Mouse (Mus musculus): ENCODE results near the gene Klhdc10.

- TF ChIP-seq SIN3A (IDR thresholded peaks at IDR 0.05; ENCODE audit: low read length) (no peak), NELFE (IDR thresholded peaks at IDR 0.05; ENCODE audit: low read depth, low read length) (no peak), ELF1 (IDR thresholded peaks at IDR 0.05; ENCODE audit: low read depth, low read length) (no peak), EP300 (IDR thresholded peaks at IDR 0.05; ENCODE audit: low read depth in 1 of 2, low read length in 2 of 2) (no peak), CTCF (IDR thresholded peaks at IDR 0.05 in 2 of 3, conservative IDR thresholded peaks at IDR 0.05 in 1 of 3; ENCODE audit: control insufficient read depth in 1 of 3, insufficient read depth in 1 of 3, low read depth in 2 of 3, low read length in 3 of 3, poor library complexity in 1 of 3, severe bottlenecking in 1 of 3) (no peak), CHD2 (IDR thresholded peaks at IDR 0.05; ENCODE audit: low read length) (no peak), MXI1 (IDR thresholded peaks at IDR 0.05; ENCODE audit: low read depth, low read length) (no peak), POLR2A (IDR thresholded peaks at IDR 0.05; ENCODE audit: control insufficient read depth in 1 of 2, insufficient read depth in 1 of 2, low read depth in 1 of 2, low read length in 2 of 2, poor library complexity in 1 of 2) (no peak), POLR2AphosphoS5 (IDR thresholded peaks at IDR 0.05; ENCODE audit: borderline replicate concordance, low read depth, low read length) (no peak), E2F4 (IDR thresholded peaks at IDR 0.05; ENCODE audit: borderline replicate concordance, low read depth, low read length) (no peak), MAZ (IDR thresholded peaks at IDR 0.05; ENCODE audit: low read depth, low read length) (no peak), USF1 (IDR thresholded peaks at IDR 0.05; ENCODE audit: low read depth, low read length) (no peak)
Observed at GRCm38 (mm10) chr6:30461755-30462344, 60.2 kb downstream of the Klhdc10 start.
